Mouse (Mus musculus) cerebellum, adult 9-11 months (tissue): ENCODE measurements around the gene Cyp3a44.
"Not testable (repeated sequence)": the region's sequence is repeated elsewhere in the genome, so short reads cannot be mapped to it uniquely, and the experiment has no call there.

Source experiments
- DNase-seq: peaks from one replicate; pipeline ENCODE4 v3.0.0; 2022

Cyp3a44 gene

DNA sequence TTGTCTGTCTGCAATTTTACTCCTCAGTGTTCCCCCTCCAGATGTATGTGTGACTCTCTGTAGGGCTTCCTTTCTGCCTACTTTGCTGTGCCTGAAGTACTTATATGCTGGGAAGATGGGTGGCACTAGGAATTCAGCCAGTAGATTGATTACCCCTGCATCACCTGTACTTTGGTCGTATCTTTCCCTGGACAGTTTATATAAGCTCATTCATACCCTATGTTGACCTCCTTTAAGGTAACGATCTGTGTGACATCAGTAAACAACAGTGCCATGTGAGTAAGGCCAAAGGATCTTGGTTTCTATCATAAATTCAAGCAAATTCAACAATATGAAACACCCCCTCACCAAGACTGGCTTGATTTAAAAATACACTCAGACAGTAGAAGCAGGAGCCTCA lies at the start of gene Cyp3a44:
Gene Cyp3a44 (minus strand): TSS at position 79 of the 400 bp plus-strand sequence.
- DNase-seq = not testable (repeated sequence)

DNA sequence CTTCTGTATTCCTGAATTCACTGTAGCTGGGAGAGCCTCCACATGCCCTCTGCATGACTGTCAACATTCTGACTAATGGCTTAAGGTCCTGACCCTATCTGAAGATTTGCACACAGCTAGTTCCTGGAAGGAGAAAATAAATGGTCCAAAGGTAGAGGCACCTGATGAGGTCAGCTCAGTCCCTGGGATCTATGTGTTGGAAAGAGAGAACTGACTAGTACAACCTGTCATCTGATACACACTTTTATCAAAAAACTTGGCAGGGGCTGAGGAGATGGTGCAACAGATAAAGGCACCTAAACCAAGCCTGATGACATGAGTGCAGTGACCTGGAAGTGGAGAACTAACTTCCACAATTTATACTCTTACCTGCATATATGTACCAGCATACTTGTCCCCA lies 5.4 kb downstream of the Cyp3a44 start:
- DNase-seq = not testable (repeated sequence)

DNA sequence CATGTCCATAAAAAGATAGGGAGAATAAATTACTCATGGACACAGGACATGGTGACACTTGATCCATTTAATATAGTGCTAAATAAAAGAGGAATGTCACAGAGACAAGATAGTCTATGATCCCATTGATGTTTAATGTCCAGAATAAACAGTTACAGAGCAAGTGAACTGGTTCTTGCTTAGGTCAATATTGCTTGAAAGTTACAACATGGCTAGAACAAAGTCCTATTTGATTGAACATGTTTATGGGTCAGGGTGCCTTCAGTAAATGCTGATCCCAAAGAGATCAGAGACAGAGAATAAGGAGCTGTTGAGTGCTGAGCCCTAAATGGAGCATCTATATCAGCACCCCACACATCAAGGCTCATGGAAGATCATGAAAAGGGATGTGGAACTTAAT lies 12.4 kb downstream of the Cyp3a44 start:
- DNase-seq = not testable (repeated sequence)

DNA sequence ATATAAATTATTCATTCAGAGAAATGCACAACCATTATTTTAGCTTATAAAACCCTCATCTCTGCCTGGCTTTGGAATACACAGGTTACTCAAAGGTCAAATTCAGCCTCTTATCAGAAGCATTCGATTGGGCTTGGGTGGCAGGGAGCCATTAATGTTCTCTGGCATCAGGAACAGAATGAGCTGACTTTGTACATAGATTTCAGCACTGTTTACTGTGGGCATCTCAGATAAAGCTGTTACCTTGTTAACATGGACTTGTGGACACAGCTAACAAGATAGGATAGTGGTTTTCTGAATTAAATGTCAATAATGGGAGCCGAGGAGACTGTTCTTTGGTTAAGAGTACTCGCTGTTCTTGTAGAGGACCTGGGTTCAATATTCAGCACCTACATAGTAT lies 68.2 kb downstream of the Cyp3a44 start:
- DNase-seq = not testable (repeated sequence)
